Mouse (Mus musculus) hindlimb bud, embryonic 11.5 days (tissue): ENCODE data around the gene Il18rap.

Experiments
- DNase-seq: peaks from one replicate; pipeline ENCODE4 v3.0.0-alpha.2; 2012; ENCODE audit warnings: low read depth, low spot score; ENCODE audit errors: extremely low spot score

Gene Il18rap

GRCm38 (mm10) chr1:40514851-40515585 is at the start of gene Il18rap:
Il18rap (plus strand) TSS chr1:40515362.
- DNase-seq: no peak

DNA sequence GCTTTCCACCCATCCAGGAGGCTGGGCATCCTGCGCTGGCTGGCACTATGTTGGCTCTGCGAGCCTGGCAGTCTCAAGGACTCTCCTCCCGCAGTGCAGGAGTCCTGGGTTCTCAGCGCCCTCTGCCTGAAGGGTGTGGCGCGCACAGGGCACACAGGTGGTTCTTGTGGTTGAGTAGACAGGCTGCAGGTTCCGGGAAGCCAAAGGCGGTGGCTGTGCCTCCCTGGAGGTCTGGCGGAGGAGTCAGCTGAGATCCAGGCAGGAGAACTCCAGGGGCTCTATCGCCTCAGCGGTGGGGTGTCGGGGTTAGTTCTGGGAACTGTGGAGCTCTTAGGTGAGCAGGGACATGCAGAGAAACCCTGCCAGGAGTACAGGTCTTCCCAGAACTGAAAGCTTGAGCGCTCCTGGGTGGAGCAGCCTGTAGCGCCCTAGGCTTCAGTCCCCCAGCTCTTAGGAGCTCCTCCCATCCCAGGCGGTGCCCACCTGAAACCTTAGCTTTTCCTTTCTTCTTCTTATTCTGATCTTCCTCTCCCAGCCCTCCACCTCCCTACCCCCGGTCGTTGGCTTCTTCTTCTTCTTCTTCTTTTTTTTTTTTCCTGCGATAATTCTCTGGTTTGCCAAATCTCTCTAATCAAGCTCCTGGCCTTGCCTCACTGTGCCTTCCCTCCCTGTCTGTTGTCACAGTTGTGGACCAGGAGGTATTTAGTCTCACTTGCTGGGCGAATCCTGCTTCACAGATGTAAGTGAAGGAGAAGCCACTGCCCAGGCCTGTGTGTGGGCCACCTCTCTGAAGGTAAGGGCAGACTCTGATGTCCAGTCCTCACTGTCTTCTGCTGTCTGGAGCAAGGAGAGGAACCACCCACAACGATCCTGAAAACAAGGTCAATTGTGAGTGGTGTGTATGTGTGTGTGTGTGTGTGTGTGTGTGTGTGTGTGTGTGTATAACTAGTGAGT is 49.4 kb upstream of the Il18rap start, which contains the start of gene Il18r1:
Gene Il18r1, plus strand, starts transcription at position 76 of the 954 bp plus-strand sequence.
- DNase-seq: no peak

- DNase-seq: no peak
These were observed 47.9 kb upstream of the Il18rap start for GRCm38 (mm10) chr1:40467306-40467705.

- no peak for DNase-seq
These were observed 46.4 kb upstream of the Il18rap start for GRCm38 (mm10) chr1:40468805-40469204.

- no peak for DNase-seq
These were observed 45.3 kb upstream of the Il18rap start for GRCm38 (mm10) chr1:40469900-40470299.

DNA sequence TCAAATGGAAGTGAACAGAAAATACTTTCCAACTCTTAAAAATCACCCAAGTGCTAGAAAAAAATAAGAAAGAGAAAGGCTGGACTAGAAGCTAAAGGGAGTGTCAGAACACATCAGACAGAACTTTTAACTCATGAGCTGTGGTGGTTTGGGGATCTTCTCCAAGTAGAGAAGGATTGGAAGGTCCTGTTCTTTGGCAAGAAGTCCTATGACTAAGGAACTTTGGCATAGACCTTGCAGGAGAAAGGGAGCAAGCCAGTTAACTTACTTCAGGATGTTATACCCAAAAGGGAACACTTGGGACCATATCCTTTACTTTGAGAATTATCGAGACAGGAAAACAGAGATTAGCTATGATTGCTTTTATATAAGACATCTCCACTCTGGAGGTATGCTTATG is 42.8 kb upstream of the Il18rap start:
- no peak for DNase-seq

DNA sequence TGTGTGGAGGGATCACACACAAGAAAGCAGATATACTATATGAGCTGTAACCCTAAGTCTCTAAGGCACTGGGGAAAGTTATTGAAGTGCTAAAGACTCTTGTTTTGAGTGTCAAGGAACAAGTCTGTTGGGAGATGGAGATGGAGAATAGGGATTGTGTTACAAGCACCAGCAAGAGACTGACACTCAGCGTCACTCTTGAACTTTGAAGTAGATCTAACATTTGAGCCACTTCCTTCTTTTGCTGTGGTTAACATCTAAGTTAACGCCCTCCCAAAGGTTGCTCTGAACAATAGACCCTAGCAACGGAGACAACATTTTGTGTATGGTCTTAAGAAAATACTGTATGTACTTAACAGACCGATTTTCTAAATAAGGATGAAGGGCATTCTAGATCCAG is 41.5 kb upstream of the Il18rap start:
- DNase-seq: no peak

DNA sequence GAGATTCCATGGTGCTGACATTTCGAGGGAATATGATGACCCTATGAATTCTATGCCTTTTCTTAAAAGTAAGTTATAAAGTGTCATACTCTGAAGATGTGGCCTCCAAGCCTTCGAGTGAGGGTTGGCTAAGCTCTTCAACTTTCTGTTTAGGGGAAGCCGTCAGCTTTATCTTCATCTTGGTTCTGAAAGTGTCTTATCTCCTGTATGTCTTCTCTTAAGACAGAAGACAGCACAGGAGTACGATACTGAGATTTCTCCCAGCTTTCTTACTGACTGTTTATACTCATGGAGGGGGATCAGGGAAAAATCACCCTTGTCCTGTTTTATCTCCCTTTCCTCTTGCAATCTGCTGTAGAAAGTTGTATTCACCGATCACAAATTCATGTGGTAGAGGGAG is 40.8 kb upstream of the Il18rap start:
- DNase-seq: no peak

GRCm38 (mm10) chr1:40475697-40476096 is 39.5 kb upstream of the Il18rap start:
- DNase-seq: no peak

DNA sequence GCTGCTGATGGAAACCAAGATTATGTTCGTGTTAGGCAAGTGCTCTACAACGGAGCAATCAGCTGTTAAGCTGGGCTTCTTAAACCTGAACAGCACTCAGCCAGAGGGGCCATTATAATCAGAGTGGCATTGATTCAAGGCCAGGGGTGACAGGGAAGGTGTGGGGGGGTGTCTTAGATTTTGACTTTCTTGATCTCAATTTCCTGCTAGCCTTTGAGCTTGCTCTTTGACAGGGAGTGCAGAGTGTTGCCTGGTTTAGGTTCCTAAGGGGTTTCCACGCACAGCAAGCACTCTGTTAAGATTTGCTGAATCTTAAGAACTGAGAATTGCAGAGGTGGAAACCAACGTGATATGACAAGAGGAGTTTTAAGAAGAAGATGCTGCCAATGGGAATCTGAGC is 38.4 kb upstream of the Il18rap start:
- no peak for DNase-seq

DNA sequence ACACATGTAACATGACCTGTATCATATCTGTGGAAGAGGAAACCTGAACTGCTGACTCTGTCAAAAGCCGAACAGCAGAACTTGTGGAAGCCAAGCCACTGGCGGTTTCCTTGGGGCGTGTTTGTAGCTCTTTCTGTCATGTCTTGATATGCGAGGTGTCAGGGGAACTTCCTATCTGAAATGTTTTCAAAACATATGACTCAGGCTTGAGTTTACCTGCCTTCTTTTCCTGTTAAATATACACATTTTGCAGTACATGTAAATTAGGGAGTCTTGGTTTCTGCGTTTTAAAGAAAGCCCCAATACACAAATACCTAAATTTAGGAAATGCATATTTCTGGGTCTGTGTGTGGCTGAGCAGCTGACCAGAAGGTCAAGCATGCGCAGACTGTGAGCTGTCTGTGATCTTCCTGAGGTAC is 35.6 kb upstream of the Il18rap start:
- DNase-seq: no peak

GRCm38 (mm10) chr1:40494594-40494993 is 20.6 kb upstream of the Il18rap start:
- DNase-seq: no peak

- DNase-seq: no peak
These were observed 15.5 kb upstream of the Il18rap start for GRCm38 (mm10) chr1:40499708-40500107.

DNA sequence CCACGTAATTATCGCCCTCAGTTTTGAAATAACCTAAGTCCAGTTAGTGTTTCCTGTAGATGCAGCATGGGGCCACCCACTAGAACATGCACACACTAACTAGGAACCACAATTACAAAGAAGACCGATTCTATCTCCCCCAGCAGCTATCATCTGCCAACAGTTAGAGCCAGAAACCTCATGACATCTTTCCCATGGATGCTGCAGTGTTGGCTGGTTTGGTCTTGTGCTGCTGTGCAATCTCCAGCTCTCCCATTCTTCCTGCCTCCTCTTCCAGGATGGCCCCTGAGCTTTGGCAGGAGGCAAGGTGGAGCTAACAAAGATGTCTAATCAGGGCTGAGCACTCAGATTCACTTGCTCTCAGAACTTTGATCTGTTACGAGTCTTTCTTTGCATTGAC is 14.0 kb upstream of the Il18rap start:
- no peak for DNase-seq

GRCm38 (mm10) chr1:40501546-40502398 is 13.4 kb upstream of the Il18rap start:
- DNase-seq: no peak

- DNase-seq: no peak
These were observed 10.6 kb upstream of the Il18rap start for GRCm38 (mm10) chr1:40504548-40504947.

DNA sequence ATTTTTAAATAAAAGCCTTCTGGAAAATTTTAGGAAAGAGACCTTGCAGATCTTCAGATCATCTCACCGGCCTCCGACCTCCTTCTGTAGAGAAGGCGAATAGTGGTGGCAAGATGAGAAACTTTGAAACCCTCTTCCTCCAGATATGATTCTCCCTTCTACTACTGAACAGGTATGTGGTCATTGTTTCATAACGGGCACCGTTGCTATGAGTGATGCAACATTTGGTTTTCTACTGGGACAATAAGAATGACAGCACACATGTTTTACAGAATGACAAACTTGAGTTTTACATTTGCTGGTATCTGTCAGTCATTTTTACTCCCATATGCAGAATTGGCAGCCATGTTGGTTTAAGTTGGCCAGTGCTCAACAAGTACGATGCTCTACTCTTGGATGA is 1.2 kb downstream of the Il18rap start:
- DNase-seq: no peak

DNA sequence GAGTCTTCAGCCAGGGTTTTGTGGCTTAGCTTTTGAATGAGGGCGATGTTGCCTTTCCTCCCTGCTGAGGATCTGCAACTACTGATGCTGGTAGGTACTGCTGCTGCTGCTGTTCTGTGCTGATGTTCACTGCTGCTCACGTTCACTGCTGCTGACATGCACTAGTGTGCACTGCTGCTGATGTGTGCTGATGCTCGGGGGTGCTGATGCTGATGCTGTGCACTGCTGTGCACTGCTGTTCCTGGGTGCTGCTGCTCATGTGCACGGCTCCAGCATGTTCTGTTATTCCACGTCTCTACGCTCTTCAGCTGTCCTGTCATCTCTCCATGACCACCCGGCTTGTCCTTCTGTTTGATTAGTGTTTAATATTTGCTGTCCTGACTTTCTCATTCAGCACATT is 7.8 kb downstream of the Il18rap start:
- DNase-seq: no peak

- DNase-seq: no peak
These were observed 9.0 kb downstream of the Il18rap start for GRCm38 (mm10) chr1:40523971-40524722.

DNA sequence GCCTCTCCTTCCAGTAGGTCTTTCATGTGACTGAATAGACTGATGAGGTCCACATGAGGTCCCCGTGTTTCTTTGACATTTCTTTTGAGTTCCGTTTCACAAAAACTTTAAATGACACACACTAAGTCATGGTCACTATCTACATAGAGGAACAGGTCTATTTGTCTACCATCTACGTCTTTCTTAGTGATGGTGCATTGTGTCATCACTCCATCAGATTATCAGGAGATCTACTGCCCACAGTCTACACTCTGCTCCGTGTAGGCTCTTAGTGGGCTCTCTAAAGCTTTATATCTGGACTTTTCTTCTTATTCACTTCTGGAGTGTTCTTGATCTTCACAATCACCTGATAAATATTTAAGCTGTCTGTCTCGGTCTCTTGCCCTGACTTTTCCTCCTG is 14.1 kb downstream of the Il18rap start:
- no peak for DNase-seq
